Mouse (Mus musculus): ENCODE results near the gene Iqsec2. TPM values are rescaled to one million over a fixed set of nuclear protein-coding genes. Genes with fewer than 3 reads are reported as not detected.
A peak's percentile ranks its signal among the peaks of the same experiment; 100 is the strongest.
"Not testable (repeated sequence)": the region's sequence is repeated elsewhere in the genome, so short reads cannot be mapped to it uniquely, and the experiment has no call there.

Gene Iqsec2
- polyA plus RNA-seq, 1 experiment from 2014 or later = 0.60 TPM

DNA sequence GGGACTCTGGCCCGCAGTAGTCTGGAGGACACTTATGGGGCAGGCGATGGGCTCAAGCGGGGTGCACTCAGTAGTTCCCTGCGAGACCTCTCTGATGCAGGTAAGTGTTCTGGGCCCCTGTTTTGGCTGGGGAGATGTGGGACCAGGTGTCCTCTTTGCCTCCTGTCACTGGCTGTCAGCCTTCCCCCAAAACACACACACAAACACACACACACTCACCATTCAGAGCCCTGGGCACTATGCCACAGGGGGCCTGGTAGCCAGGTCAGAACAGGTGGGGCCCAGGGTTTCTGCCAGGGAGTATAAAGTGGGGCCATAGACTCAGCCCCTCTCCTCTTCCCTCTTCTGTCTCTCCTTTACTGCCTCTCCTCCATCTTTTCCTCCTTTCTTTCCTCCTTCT, 77.7 kb downstream of the Iqsec2 start:
- no peak overlapping the region for H3K27ac ChIP-seq
- H3K9ac ChIP-seq = no peak overlapping the region
- H3K27me3 ChIP-seq = peaks cover 28% of the 10 kb centered on the region; the same call in 1 of the 2 replicates
- H3K36me3 ChIP-seq = no peaks in the 10 kb centered on the region
- H3K4me3 ChIP-seq (replicated peaks) = no peak overlapping the region
- H3K4me2 ChIP-seq = no peak overlapping the region
- H3K4me1 ChIP-seq (replicated peaks) = no peaks in the 10 kb centered on the region
- DNase-seq (no peak), ATAC-seq (ENCODE audit: low read depth) (no peak)
- no peaks in the 10 kb centered on the region for H3K9me3 ChIP-seq (replicated peaks)
- 62% methylated on average over 4 of the region's 4 CpGs for WGBS (ENCODE audit: insufficient replicate concordance)

DNA sequence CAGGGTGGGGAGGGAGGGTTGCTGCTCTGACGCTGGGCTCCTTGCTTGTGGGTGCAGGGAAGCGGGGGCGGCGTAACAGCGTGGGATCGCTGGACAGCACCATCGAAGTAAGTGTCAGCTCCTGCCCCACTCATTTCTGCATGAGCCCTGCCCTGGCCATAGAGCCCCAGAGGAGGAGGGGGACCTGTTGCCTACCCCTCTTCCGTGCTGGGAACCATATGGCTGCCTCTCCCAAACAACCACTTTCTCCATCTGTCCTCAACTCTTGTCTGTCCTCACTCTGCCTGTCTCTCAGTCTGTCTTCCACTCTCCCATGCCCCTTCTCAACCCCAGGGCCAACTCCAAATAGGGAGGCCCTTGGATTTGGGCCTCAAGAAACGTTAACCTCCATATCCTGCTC, 78.2 kb downstream of the Iqsec2 start:
- no peak for ATAC-seq (ENCODE audit: low read depth)
- Histone ChIP-seq H3K4me3 (replicated peaks) (no peak overlapping the region), H3K9me3 (replicated peaks) (no peaks in the 10 kb centered on the region), H3K4me2 (no peak overlapping the region), H3K36me3 (no peaks in the 10 kb centered on the region), H3K4me1 (replicated peaks) (no peaks in the 10 kb centered on the region), H3K27me3 (peaks cover 25% of the 10 kb centered on the region; the same call in 1 of the 2 replicates), H3K27ac (no peak overlapping the region), H3K9ac (no peak overlapping the region)
- no peak for DNase-seq
- WGBS (ENCODE audit: insufficient replicate concordance) = 45% methylated on average over 7 of the region's 9 CpGs

DNA sequence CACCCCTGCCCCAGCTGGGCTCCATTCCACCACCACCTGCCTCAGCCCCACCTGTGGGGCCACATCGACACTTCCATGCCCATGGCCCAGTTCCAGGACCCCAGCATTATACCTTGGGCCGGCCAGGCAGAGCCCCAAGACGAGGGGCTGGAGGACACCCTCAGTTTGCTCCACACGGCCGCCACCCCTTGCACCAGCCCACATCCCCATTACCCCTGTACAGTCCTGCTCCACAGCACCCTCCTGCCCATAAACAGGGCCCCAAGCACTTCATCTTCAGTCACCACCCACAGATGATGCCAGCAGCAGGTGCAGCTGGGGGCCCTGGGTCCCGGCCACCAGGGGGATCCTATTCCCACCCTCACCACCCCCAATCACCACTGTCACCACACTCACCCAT, 79.2 kb downstream of the Iqsec2 start:
- ATAC-seq (ENCODE audit: low read depth) (no peak), DNase-seq (no peak)
- Histone ChIP-seq H3K36me3 (no peaks in the 10 kb centered on the region), H3K9me3 (replicated peaks) (no peaks in the 10 kb centered on the region), H3K4me3 (replicated peaks) (no peak overlapping the region), H3K9ac (no peak overlapping the region), H3K27me3 (peaks cover 20% of the 10 kb centered on the region; the same call in 1 of the 2 replicates), H3K4me2 (no peak overlapping the region), H3K4me1 (replicated peaks) (no peaks in the 10 kb centered on the region), H3K27ac (no peak overlapping the region)
- 51% methylated on average over 6 of the region's 6 CpGs for WGBS (ENCODE audit: insufficient replicate concordance)

DNA sequence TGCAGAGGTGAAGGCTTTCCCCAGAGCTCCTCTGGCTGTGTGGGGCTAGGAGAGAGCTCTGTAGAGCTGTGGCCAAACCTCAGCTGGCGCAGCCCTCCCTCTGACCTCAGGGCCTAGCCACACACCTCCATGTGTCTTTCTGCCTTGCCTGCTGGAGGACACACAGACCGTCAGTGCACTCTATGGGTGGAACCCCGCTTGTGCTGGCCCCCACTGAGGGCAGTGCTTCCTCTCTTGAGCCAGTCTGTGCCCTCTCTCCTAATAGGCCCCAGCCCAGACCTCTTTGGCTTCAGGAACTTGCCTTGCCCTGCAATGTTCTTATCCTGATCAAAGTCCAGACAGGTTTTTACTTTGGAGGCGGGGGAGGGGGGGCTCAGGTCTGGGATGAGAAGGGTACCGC, 80.2 kb downstream of the Iqsec2 start:
- no peak overlapping the region for H3K4me3 ChIP-seq (replicated peaks)
- DNase-seq (no peak), ATAC-seq (ENCODE audit: low read depth) (peak; percentile 34; the same call in 1 of the 2 replicates)
- no peak overlapping the region for H3K4me2 ChIP-seq
- H3K27me3 ChIP-seq = peaks cover 20% of the 10 kb centered on the region; the same call in 1 of the 2 replicates
- H3K4me1 ChIP-seq (replicated peaks) = no peaks in the 10 kb centered on the region
- H3K27ac ChIP-seq = no peak overlapping the region
- H3K9ac ChIP-seq = no peak overlapping the region
- no peaks in the 10 kb centered on the region for H3K36me3 ChIP-seq
- 48% methylated on average over 5 of the region's 5 CpGs for WGBS (ENCODE audit: insufficient replicate concordance)
- no peaks in the 10 kb centered on the region for H3K9me3 ChIP-seq (replicated peaks)

DNA sequence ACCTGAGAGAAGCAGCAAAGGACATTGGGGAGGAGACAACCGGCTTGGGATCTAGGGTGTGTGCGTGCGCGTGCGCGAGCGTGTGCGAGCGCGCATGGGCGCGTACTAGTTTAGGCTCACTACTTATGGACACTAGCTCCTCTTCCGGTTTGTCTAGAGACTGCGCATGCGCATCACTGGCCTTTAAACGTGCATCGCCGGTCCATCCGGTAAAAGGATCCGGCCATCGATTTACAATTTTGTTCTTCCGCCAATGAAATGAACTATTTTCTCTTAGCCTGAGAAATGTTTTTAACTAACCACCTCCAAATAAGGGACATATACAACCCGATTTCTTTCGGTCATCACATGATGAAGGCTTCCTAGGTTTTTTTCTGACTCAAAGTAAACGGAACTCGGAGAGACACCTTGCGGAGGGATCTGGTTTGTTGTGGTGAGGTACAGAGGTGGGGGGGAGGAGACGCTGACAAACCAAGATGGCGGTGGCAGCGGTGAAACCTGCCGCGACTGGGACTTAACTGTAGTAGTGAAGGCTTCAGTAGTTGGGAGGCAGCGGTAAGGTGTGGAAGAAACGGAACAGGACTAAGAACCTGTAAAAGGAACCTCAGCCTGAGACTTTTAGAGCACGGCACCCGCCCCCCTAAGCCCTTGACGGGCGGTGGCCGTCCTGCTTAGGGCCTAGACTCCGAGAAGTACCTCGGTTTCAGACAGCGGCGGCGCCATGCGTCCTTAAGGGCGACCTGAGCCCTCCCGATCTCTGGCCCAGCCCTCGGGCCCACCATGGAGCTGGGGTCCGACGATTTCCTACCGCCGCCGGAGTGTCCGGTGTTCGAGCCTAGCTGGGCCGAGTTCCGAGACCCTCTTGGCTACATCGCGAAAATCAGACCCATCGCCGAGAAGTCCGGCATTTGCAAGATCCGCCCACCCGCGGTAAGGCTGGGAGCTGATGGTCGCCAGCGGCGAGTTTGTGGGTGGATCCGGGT, 89.0 kb downstream of the Iqsec2 start, which contains the start of gene Kdm5c:
Gene Kdm5c, plus strand, starts transcription at position 240 of the 983 bp plus-strand sequence.
- ATAC-seq (ENCODE audit: low read depth) = peak; percentile 98
- peak within 1 kb of the TSS; percentile 82 for H3K27ac ChIP-seq
- H3K4me1 ChIP-seq (replicated peaks) = peaks cover 24% of the 10 kb centered on the region
- H3K9ac ChIP-seq = peak within 1 kb of the TSS; percentile 93
- peaks cover 17% of the 10 kb centered on the region for H3K36me3 ChIP-seq
- H3K4me3 ChIP-seq (replicated peaks) = peak within 1 kb of the TSS; percentile 93
- H3K27me3 ChIP-seq = no peaks in the 10 kb centered on the region
- no peaks in the 10 kb centered on the region for H3K9me3 ChIP-seq (replicated peaks)
- peak; percentile 94 for DNase-seq
- peak within 1 kb of the TSS; percentile 75 for H3K4me2 ChIP-seq
- WGBS (ENCODE audit: insufficient replicate concordance) = under 1% methylated on average over 69 of the region's 69 CpGs

DNA sequence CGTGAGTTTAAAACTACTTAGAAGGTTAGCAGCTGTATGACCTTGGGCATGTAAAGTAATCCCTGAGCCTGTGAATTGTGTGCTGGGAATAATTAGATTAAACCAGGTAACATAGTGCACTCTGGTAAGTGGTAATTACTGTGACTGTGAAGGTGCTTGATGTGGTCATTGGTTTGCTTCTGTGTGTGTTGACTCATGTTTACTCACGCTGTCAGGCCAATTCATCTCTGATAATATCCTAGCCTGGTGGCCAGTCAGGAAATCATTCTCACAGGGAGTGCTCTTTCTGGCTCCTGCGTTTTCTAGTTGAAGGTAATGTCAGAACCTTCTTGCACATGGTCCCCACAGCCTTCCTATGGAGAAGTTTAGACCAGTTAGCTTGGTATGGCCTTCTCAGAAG, 90.1 kb downstream of the Iqsec2 start:
- H3K9ac ChIP-seq = peak overlapping the region; percentile 93
- no peaks in the 10 kb centered on the region for H3K27me3 ChIP-seq
- peaks cover 27% of the 10 kb centered on the region for H3K36me3 ChIP-seq
- 6% methylated on average over 3 of the region's 3 CpGs for WGBS (ENCODE audit: insufficient replicate concordance)
- no peaks in the 10 kb centered on the region for H3K9me3 ChIP-seq (replicated peaks)
- peak overlapping the region; percentile 82 for H3K27ac ChIP-seq
- peak overlapping the region; percentile 75 for H3K4me2 ChIP-seq
- peak overlapping the region; percentile 93 for H3K4me3 ChIP-seq (replicated peaks)
- no peak for DNase-seq
- H3K4me1 ChIP-seq (replicated peaks) = peaks cover 24% of the 10 kb centered on the region
- no peak for ATAC-seq (ENCODE audit: low read depth)

DNA sequence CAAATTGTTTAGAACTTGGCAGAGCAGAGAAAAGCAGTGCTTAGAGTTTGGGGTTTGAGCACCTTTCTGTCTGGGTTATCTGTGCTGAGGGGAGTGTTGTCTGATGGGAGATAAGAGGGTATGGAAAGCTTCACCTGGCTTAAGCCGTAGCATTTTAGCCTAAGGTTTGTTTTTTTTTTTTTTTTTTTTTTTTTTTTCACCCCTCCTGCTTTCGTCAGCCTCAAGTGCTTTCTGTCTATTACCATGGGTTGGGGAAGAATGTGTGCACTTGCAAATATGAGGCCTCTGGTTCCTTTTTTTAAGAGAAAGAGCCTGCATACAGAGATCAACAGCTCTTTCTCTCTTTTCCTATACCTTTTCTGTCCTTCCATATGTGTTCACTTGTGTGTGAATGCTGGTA, 91.7 kb downstream of the Iqsec2 start:
- no peaks in the 10 kb centered on the region for H3K27me3 ChIP-seq
- H3K4me2 ChIP-seq = peak overlapping the region; percentile 75
- 0 out of 2 replicates have a peak overlapping the region, but pooled peaks have one; percentile 93 for H3K9ac ChIP-seq
- DNase-seq (no peak), ATAC-seq (ENCODE audit: low read depth) (no peak)
- peaks cover 24% of the 10 kb centered on the region for H3K4me1 ChIP-seq (replicated peaks)
- WGBS (ENCODE audit: insufficient replicate concordance) = 79% methylated on average over 2 of the region's 2 CpGs
- no peak overlapping the region for H3K27ac ChIP-seq
- peak overlapping the region; percentile 93; the same call in 1 of the 2 replicates for H3K4me3 ChIP-seq (replicated peaks)
- peaks cover 43% of the 10 kb centered on the region for H3K36me3 ChIP-seq
- H3K9me3 ChIP-seq (replicated peaks) = no peaks in the 10 kb centered on the region

DNA sequence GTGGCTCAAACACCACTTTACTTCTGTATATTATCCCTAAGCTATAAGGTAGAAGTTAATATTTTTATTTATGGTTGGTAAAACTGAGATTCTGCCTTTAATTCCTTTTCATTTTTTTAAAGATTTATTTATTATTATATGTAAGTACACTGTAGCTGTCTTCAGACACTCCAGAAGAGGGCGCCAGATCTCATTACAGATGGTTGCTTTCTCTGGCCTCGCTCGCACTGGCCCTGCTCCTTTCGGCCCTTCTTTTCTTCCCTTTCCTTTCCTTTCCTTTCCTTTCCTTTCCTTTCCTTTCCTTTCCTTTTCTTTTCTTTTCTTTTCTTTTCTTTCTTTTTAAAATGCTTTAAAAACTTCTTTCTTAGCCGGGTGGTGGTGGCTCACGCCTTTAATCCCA, 99.1 kb downstream of the Iqsec2 start:
- not testable (repeated sequence) for ATAC-seq (ENCODE audit: low read depth); H3K4me3 ChIP-seq (replicated peaks); H3K9me3 ChIP-seq (replicated peaks); H3K27me3 ChIP-seq; H3K9ac ChIP-seq; DNase-seq; H3K4me2 ChIP-seq
- Histone ChIP-seq H3K4me1 (replicated peaks) (peaks cover 36% of the 10 kb centered on the region), H3K36me3 (peaks cover 91% of the 10 kb centered on the region), H3K27ac (peak overlapping the region; percentile 63; the same call in 1 of the 2 replicates)
- 71% methylated on average over 6 of the region's 6 CpGs for WGBS (ENCODE audit: insufficient replicate concordance)

DNA sequence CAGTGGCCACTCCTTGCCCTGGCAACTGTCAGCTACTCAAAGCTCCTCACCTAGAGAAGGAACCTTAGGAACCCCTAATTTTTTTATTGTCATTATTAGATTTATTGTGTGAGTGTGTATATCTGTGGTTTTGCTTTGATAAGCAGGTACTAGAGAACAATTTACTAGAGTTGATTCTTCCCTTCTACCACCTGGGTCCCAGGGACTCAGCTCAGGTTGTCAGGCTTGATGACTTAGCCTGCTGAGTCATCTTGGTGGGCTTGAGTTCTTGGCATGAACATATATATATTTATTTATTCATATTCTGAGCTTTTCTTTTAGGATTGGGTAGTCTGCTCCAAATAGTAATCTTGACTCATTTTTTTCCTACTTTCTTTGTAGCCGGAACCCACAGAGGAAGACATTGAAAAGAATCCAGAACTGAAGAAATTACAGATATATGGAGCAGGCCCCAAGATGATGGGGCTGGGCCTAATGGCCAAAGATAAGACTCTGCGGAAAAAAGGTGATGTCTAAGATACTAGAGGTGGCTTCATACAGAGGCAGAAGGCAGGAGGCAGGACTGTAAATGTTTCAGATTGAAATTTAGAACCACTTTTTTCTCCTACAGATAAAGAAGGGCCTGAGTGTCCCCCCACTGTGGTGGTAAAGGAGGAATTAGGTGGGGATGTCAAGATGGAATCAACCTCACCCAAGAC, 100.6 kb downstream of the Iqsec2 start:
- H3K4me2 ChIP-seq = 0 out of 2 replicates have a peak overlapping the region, but pooled peaks have one; percentile 10
- peak overlapping the region; percentile 67 for H3K27ac ChIP-seq

DNA sequence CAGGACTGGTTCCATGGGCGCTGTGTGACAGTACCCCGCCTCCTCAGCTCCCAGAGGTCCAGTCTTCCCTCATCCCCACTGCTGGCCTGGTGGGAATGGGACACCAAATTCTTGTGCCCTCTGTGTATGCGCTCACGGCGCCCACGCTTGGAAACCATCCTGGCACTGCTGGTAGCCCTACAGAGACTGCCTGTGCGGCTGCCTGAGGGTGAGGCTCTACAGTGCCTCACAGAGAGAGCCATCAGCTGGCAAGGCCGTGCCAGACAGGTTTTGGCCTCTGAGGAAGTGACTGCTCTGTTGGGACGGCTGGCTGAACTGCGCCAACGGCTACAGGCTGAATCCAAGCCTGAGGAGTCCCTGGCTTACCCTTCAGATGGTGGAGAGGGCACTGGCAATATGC, 127.1 kb downstream of the Iqsec2 start:
- no peak for DNase-seq
- WGBS (ENCODE audit: insufficient replicate concordance) = 89% methylated on average over 11 of the region's 11 CpGs
- no peaks in the 10 kb centered on the region for H3K27me3 ChIP-seq
- no peak for ATAC-seq (ENCODE audit: low read depth)
- no peak overlapping the region for H3K27ac ChIP-seq
- H3K36me3 ChIP-seq = peaks cover 96% of the 10 kb centered on the region
- no peaks in the 10 kb centered on the region for H3K4me1 ChIP-seq (replicated peaks)
- H3K4me2 ChIP-seq = no peak overlapping the region
- no peak overlapping the region for H3K4me3 ChIP-seq (replicated peaks)
- H3K9ac ChIP-seq = no peak overlapping the region
- H3K9me3 ChIP-seq (replicated peaks) = no peaks in the 10 kb centered on the region

More for the DNA sequence above, 100.6 kb downstream of the Iqsec2 start:
- no peaks in the 10 kb centered on the region for H3K9me3 ChIP-seq (replicated peaks)
- ATAC-seq (ENCODE audit: low read depth) (peak; percentile 91), DNase-seq (peak; percentile 31)
- 55% methylated on average over 2 of the region's 2 CpGs for WGBS (ENCODE audit: insufficient replicate concordance)
- no peak overlapping the region for H3K9ac ChIP-seq
- peaks cover 91% of the 10 kb centered on the region for H3K36me3 ChIP-seq
- H3K4me3 ChIP-seq (replicated peaks) = no peak overlapping the region
- H3K4me1 ChIP-seq (replicated peaks) = peaks cover 36% of the 10 kb centered on the region
- no peaks in the 10 kb centered on the region for H3K27me3 ChIP-seq

Data from liver, embryonic 13.5 days (tissue).